Mouse (Mus musculus) MEL (cell line): ENCODE results near the gene Xpnpep2.

ENCODE experiments used
- BHLHE40 ChIP-seq: IDR thresholded peaks from 2 replicates; pipeline ENCODE4 v1.6.1; 2012; ENCODE audit warnings: low read depth, mild to moderate bottlenecking, inconsistent platforms, low read length, improper control_type of control experiment, borderline replicate concordance
- CTCF ChIP-seq, 3 experiments: IDR thresholded peaks in 2 of 3; conservative IDR thresholded peaks in 1 of 3; 2 replicates each; pipeline ENCODE4 v1.5.1; 2011 to 2012; ENCODE audit warnings: low read length in 3 of 3, low read depth in 2 of 3, mild to moderate bottlenecking in 2 of 3, improper control_type of control experiment in 1 of 3, inconsistent platforms in 1 of 3, mixed read lengths in 1 of 3, moderate library complexity in 1 of 3; ENCODE audit not compliant: control insufficient read depth in 1 of 3, insufficient read depth in 1 of 3, poor library complexity in 1 of 3, severe bottlenecking in 1 of 3
- TBP ChIP-seq: IDR thresholded peaks from 2 replicates; pipeline ENCODE4 v1.8.0; 2011; ENCODE audit warnings: low read depth, low read length, improper control_type of control experiment
- USF1 ChIP-seq: IDR thresholded peaks from 2 replicates; pipeline ENCODE4 v1.6.1; 2014; ENCODE audit warnings: low read depth, mild to moderate bottlenecking, inconsistent platforms, low read length, improper control_type of control experiment, moderate library complexity
- ZMIZ1 ChIP-seq: IDR thresholded peaks from 2 replicates; pipeline ENCODE4 v1.6.1; 2012; ENCODE audit warnings: low read depth, mild to moderate bottlenecking, inconsistent platforms, low read length, improper control_type of control experiment, moderate library complexity

DNA sequence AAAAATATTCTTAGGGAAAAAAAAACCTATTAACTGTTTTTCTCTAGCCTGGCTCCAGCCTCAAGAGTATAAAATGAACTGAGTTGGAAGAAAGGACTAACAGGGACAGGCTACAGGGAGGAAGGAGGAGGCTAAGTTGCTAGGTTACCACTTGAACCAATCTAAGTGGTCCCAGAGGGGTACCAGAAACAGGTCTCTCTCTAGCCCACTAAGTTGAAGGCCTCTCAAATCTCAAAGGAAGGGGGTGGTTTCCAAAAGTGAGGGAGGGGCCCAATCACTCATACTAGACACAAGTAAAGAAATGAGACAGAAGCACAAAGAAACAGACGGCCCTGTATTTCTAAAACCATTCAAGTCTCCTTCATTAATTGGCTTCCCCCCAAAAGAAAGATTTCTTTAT lies 61.4 kb downstream of the Xpnpep2 start:
- no peak for TF ChIP-seq TBP
- TF ChIP-seq CTCF (IDR thresholded peaks at IDR 0.05 in 2 of 3, conservative IDR thresholded peaks at IDR 0.05 in 1 of 3; ENCODE audit: control insufficient read depth in 1 of 3, insufficient read depth in 1 of 3, low read depth in 2 of 3, low read length in 3 of 3, poor library complexity in 1 of 3, severe bottlenecking in 1 of 3) = no peak
- no peak for TF ChIP-seq BHLHE40
- no peak for TF ChIP-seq ZMIZ1
- no peak for TF ChIP-seq USF1
